Mouse (Mus musculus): ENCODE data around the gene Prpf4. TPM values are rescaled to one million over a fixed set of nuclear protein-coding genes. Genes with fewer than 3 reads are reported as not detected.

Gene Prpf4
- total and polyA plus RNA-seq, 2 experiments from 2014 or later: 12.2 to 19.6 TPM

GRCm38 (mm10) chr4:62418448-62418847 is 9.9 kb downstream of the Prpf4 start:
- Histone ChIP-seq H3K9me3 (ENCODE audit: low read length) (no peaks in the 10 kb centered on the region), H3K4me1 (ENCODE audit: insufficient read depth, low read length) (no peaks in the 10 kb centered on the region), H3K27me3 (ENCODE audit: insufficient read depth, low read length) (no peaks in the 10 kb centered on the region), H3K9ac (replicated peaks; ENCODE audit: low read length) (no peak overlapping the region), H3K4me3 (ENCODE audit: low read length) (no peak overlapping the region), H3K36me3 (ENCODE audit: insufficient read depth, low read length) (peaks cover 85% of the 10 kb centered on the region), H3K4me2 (ENCODE audit: low read depth, low read length) (no peak overlapping the region), H3K27ac (no peak overlapping the region)
- ATAC-seq: no peak
- DNase-seq (ENCODE audit: low spot score): no peak
- 81% methylated on average over 8 of the region's 8 CpGs for WGBS
- TF ChIP-seq CTCF (IDR thresholded peaks at IDR 0.05; ENCODE audit: low read depth): no peak

- Histone ChIP-seq H3K27ac (no peak overlapping the region), H3K4me3 (ENCODE audit: low read length) (no peak overlapping the region), H3K9ac (replicated peaks; ENCODE audit: low read length) (no peak overlapping the region), H3K4me2 (ENCODE audit: low read depth, low read length) (no peak overlapping the region), H3K27me3 (ENCODE audit: insufficient read depth, low read length) (no peaks in the 10 kb centered on the region), H3K9me3 (ENCODE audit: low read length) (no peaks in the 10 kb centered on the region), H3K4me1 (ENCODE audit: insufficient read depth, low read length) (no peaks in the 10 kb centered on the region), H3K36me3 (ENCODE audit: insufficient read depth, low read length) (peaks cover 86% of the 10 kb centered on the region)
- TF ChIP-seq CTCF (IDR thresholded peaks at IDR 0.05; ENCODE audit: low read depth): no peak
- DNase-seq (ENCODE audit: low spot score) (no peak), ATAC-seq (no peak)
- WGBS: 94% methylated on average over 6 of the region's 6 CpGs
Measured at GRCm38 (mm10) chr4:62419091-62419490, 10.5 kb downstream of the Prpf4 start.

GRCm38 (mm10) chr4:62425891-62426290 is 17.3 kb downstream of the Prpf4 start:
- Histone ChIP-seq H3K27ac (no peak overlapping the region), H3K27me3 (ENCODE audit: insufficient read depth, low read length) (no peaks in the 10 kb centered on the region), H3K4me1 (ENCODE audit: insufficient read depth, low read length) (no peaks in the 10 kb centered on the region), H3K9me3 (ENCODE audit: low read length) (no peaks in the 10 kb centered on the region), H3K4me3 (ENCODE audit: low read length) (no peak overlapping the region), H3K4me2 (ENCODE audit: low read depth, low read length) (no peak overlapping the region), H3K36me3 (ENCODE audit: insufficient read depth, low read length) (peaks cover 37% of the 10 kb centered on the region), H3K9ac (replicated peaks; ENCODE audit: low read length) (no peak overlapping the region)
- no peak for DNase-seq (ENCODE audit: low spot score)
- WGBS: 94% methylated on average over 4 of the region's 4 CpGs
- ATAC-seq: no peak
- no peak for TF ChIP-seq CTCF (IDR thresholded peaks at IDR 0.05; ENCODE audit: low read depth)

DNA sequence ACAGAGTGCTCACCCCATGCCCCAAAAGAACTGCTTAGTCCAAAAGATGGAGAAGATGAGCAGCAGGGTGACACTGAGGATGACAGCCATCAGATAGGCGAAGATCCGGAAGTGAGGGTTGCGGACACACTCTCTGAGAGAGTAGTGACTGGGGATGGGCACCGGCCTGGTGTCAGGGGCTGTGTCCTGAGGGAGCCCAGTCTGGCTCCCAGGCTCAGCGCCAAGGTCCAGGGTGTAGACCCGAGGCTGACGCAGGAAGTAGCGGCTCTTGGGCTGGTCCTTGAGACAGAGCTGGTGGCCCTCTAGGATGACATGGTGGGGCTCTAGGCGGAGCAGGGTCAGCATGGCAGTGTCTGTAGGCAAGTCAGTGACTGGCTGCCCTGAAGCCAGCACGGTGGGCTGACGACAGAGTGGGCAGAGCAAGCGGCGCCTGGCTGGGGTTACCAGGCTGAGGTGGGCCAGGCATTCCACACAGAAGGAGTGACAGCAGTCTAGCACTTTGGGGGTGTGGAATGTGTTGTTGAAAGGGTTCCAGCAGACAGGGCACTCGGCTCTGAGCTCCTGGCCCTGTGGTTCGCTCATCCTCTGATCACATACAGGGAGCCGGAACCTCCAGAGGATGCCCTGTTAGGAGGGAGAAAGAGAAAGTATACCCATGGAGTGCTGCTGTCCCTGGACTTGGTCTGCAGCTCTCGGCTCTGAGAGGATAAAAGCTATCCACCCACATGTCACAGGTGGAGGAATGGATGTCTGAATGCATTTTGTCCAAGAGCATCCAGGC is 19.6 kb downstream of the Prpf4 start:
- TF ChIP-seq CTCF (IDR thresholded peaks at IDR 0.05; ENCODE audit: low read depth): no peak
- no peak overlapping the region for H3K4me3 ChIP-seq (ENCODE audit: low read length)
- DNase-seq (ENCODE audit: low spot score) (no peak), ATAC-seq (0 out of 2 replicates have a peak, but pooled peaks have one; percentile 54)
- no peaks in the 10 kb centered on the region for H3K4me1 ChIP-seq (ENCODE audit: insufficient read depth, low read length)
- no peaks in the 10 kb centered on the region for H3K9me3 ChIP-seq (ENCODE audit: low read length)
- 77% methylated on average over 17 of the region's 17 CpGs for WGBS
- H3K27ac ChIP-seq: no peak overlapping the region
- H3K27me3 ChIP-seq (ENCODE audit: insufficient read depth, low read length): no peaks in the 10 kb centered on the region
- peaks cover 20% of the 10 kb centered on the region for H3K36me3 ChIP-seq (ENCODE audit: insufficient read depth, low read length)
- H3K9ac ChIP-seq (replicated peaks; ENCODE audit: low read length): no peak overlapping the region
- H3K4me2 ChIP-seq (ENCODE audit: low read depth, low read length): no peak overlapping the region

- H3K27me3 ChIP-seq (ENCODE audit: insufficient read depth, low read length): no peaks in the 10 kb centered on the region
Measured at GRCm38 (mm10) chr4:62429616-62430015, 21.0 kb downstream of the Prpf4 start.

DNA sequence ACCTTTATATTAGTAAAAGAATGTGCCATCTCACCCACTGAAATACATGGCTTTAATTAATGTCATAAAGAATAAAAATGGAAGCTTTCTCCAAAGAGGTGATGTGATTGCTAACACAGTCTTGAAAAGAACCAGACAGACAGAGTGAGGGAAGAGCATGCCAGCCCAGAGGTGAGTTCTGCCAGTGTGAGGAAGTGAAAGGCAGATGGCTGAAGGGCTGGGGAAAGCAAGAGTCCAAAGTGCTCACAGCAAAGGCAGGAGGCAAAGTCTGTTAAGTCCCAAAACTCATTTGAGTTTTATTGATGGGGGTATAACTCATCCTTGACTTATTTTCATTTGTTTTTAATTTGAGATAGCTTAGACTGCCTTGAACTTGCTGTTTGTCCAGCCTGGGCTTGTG is 22.1 kb downstream of the Prpf4 start:
- no peaks in the 10 kb centered on the region for H3K4me1 ChIP-seq (ENCODE audit: insufficient read depth, low read length)

More at GRCm38 (mm10) chr4:62429616-62430015, 21.0 kb downstream of the Prpf4 start:
- DNase-seq (ENCODE audit: low spot score) (no peak), ATAC-seq (no peak)
- no peak for TF ChIP-seq CTCF (IDR thresholded peaks at IDR 0.05; ENCODE audit: low read depth)
- Histone ChIP-seq H3K36me3 (ENCODE audit: insufficient read depth, low read length) (peaks cover 9% of the 10 kb centered on the region; the same call in 1 of the 2 replicates), H3K9me3 (ENCODE audit: low read length) (no peaks in the 10 kb centered on the region), H3K9ac (replicated peaks; ENCODE audit: low read length) (no peak overlapping the region), H3K4me2 (ENCODE audit: low read depth, low read length) (no peak overlapping the region), H3K27ac (no peak overlapping the region), H3K4me1 (ENCODE audit: insufficient read depth, low read length) (no peaks in the 10 kb centered on the region), H3K4me3 (ENCODE audit: low read length) (no peak overlapping the region)
- 88% methylated on average over 9 of the region's 9 CpGs for WGBS

GRCm38 (mm10) chr4:62431522-62431921 is 22.9 kb downstream of the Prpf4 start:
- Histone ChIP-seq H3K9ac (replicated peaks; ENCODE audit: low read length) (no peak overlapping the region), H3K27me3 (ENCODE audit: insufficient read depth, low read length) (no peaks in the 10 kb centered on the region), H3K9me3 (ENCODE audit: low read length) (no peaks in the 10 kb centered on the region), H3K4me2 (ENCODE audit: low read depth, low read length) (no peak overlapping the region), H3K4me3 (ENCODE audit: low read length) (no peak overlapping the region), H3K36me3 (ENCODE audit: insufficient read depth, low read length) (no peaks in the 10 kb centered on the region), H3K27ac (no peak overlapping the region), H3K4me1 (ENCODE audit: insufficient read depth, low read length) (no peaks in the 10 kb centered on the region)
- no peak for DNase-seq (ENCODE audit: low spot score)
- TF ChIP-seq CTCF (IDR thresholded peaks at IDR 0.05; ENCODE audit: low read depth): no peak
- no peak for ATAC-seq
- 85% methylated on average over 4 of the region's 4 CpGs for WGBS

More for the DNA sequence above, 22.1 kb downstream of the Prpf4 start:
- Histone ChIP-seq H3K9me3 (ENCODE audit: low read length) (no peaks in the 10 kb centered on the region), H3K36me3 (ENCODE audit: insufficient read depth, low read length) (no peaks in the 10 kb centered on the region), H3K27ac (no peak overlapping the region), H3K4me2 (ENCODE audit: low read depth, low read length) (no peak overlapping the region), H3K4me3 (ENCODE audit: low read length) (no peak overlapping the region), H3K27me3 (ENCODE audit: insufficient read depth, low read length) (no peaks in the 10 kb centered on the region), H3K9ac (replicated peaks; ENCODE audit: low read length) (no peak overlapping the region)
- no peak for TF ChIP-seq CTCF (IDR thresholded peaks at IDR 0.05; ENCODE audit: low read depth)
- ATAC-seq (no peak), DNase-seq (ENCODE audit: low spot score) (no peak)
